Mouse (Mus musculus) mesoderm, embryonic 11.5 days (tissue): ENCODE measurements around the gene Rgp1.
"Not testable (repeated sequence)": the region's sequence is repeated elsewhere in the genome, so short reads cannot be mapped to it uniquely, and the experiment has no call there.

Source experiments
- DNase-seq: peaks from one replicate; pipeline ENCODE4 v3.0.0-alpha.2; 2012; ENCODE audit warnings: low read depth, low spot score

Rgp1 gene

DNA sequence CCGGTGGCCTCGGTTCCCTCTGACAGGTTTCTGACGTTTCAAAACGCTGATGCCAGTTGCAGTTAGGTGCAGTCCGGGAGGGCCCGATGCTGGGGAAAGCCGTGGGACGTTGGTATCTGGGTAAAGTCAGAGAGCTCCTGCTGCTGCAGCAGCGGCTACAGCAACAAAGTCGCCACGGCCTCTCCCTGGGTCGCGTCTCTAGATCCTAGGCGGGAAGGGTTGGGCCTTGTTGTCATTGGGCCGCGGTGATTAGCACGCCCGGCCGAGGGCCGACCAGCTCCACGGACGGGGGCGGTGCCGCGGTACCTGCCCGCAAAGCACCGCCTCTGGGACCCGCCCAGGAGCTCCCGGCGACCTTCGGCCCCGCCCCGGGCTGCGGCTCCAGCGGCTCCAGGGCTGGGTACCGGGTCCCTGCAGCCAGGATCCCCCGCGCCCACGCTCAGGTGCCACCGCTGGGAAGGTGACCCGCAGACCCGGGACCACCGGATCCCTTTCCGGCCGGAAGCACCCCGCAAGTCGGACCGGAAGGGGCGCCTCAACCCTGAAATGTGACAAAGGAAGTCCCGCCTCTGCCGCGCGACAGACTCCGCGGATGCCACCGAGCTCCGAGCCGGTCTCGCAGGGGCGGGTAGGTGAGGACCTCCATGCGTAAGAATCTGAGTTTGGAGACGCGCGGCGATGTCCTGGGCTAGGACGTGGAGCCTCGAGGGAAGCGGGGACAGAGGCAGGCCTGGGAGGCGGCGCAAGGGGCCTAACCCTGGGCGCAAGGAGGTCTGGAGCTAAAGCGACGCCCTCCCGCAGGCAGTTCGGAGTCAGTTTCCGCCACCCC, at the start of gene Rgp1, which contains the start of gene Gba2:
Gene Rgp1 (plus strand): TSS at position 340 of the 829 bp plus-strand sequence.
Gene Gba2 (minus strand): TSS at position 498 of the 829 bp plus-strand sequence.
- DNase-seq = peak; percentile 79

DNA sequence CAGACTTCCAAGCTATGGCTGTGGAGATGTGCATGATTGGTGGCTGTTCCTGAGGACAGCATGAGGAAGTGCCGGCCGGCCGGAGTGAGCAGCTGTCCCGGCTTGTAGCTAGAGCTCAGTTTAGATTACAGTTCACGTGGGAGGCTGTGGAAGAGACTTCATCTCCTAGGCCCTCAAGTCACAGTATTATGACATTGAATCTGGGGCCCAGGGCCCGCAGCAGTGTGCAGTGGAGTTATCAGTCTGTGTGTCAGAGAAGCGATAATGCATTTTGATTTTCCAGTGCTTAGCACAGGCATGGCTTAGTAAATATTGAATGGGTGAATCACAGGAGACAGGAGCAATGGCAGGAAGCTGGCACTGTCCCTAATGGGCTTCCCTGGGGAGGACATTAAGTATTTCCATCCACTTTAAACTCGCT, 48.4 kb upstream of the Rgp1 start:
- DNase-seq = no peak

DNA sequence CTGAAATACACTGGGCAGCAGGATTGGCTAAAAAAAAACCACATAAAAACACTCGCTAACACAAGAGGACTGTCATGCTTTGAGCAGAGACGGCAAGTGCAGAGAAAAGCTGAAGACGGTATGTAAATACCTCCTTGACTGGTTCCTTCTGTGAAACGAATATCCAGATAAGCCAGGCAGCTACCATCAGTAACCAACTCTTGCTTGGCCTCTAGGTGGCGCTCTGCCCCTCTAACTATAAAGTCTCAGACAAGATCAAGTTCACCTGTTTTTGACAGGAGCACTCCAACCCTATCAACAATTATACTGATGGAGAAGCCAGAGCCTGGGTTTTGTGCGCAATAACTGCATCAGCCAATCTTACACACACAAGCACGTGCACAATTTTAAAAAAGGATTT, 47.9 kb upstream of the Rgp1 start:
- DNase-seq = peak; percentile 80

DNA sequence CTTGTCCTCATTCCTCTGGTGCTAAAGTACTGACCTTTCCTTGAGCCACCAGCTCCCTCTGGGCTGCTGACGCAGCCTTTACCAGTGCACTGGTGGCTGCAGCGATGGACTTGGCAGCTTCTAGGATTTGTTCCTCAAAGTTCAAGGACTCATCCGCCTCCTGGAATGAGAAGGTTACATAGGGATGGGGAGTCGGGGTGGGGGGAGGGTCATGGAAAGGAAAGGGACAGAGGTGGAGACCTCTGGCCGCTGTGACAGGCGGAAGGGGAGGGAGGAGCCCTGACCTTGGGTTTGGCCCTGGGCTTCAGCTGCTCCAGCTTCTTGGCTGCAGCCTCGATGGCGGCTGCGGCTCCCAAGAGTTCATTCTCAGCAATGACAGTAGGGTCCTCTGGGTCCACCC, 45.2 kb upstream of the Rgp1 start:
- DNase-seq = no peak

DNA sequence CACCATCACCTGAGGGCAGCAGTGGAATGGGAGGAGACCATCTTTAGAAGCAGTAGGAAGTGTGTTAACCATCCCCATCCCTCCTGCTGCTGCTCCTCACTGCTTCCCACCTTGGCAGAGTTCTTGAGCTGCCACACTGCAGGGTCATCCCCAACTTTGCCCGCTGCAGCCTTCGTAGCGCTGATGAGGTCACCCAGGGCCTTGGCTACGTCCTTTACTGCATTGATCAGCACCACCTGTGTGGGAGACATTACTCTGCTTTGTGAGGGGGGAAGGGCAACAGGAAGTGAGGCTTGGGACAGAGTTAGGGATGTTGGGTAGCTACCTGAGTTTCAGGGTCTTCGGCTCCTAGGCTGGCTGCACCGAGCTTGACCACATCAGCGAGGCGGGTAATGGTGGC, 42.9 kb upstream of the Rgp1 start:
- DNase-seq = no peak

DNA sequence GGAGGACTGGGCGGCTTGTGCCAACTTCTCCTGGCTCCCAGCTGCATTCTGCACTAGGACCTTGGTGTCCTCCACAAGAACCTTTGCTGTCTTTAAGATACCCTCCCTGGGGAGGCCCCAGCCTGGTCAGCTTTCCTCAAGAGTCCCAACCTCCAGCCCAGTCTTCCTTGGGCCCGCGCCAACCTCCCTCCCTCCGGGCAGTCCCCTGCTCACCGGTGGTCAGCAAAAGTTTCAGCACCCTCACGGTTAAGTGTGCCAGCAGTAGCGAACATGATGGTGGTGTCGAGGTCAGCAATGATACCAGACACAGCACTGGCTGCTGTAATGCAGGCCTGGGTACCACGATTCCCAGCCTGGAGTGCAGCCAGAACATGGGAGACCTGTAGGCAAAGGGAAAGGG, 42.5 kb upstream of the Rgp1 start:
- no peak for DNase-seq

DNA sequence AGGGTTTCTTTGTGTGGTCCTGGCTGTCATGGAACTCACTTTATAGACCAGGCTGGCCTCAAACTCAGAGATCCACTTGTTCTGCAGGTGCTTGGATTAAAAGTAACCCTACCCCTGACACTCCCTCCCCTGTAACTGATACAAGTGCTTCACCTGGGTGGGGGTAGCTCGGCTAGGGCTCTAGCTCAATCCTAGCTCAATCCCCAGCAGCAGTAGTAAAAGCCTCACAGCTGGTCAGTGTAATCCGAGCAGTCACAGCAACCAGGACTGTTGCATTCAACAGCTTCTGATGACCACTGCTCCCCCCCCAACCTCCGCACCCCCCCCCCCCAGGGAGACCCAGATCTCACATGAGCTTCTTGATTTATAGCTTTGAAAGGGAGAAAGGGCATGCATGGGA, 36.5 kb upstream of the Rgp1 start:
- DNase-seq = no peak

DNA sequence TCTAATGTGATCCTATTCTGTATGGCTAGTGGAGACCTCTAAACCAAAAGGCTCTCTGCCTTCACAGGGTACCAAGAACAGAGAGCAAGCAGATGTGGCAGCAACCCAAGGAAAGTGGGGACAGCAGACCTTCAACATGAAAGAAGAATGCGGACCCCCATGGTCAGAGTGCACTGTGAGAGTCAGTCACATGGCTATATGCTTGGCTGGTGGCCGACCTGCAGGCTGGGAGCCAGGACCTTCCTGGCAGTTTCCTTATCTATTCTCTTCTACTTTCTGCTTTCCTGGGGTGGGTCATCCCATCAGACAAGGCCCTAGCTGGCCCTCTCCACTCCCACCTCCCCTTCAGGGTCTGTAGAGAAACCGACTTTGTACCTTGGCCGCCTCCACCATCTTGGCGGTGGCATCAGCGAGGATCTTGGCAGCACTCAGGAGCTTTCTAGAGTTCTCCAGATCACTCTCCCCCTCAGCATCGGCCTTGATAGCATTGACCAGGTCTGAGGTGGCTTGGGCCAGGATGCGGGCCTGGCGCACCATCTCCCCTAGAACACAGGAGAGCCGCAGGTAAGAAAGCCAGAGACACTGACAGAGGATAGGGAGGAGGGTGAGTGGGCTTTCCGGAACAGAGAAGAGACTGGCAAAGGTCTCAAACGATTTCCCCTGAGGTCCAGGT, 32.0 kb upstream of the Rgp1 start:
- no peak for DNase-seq

DNA sequence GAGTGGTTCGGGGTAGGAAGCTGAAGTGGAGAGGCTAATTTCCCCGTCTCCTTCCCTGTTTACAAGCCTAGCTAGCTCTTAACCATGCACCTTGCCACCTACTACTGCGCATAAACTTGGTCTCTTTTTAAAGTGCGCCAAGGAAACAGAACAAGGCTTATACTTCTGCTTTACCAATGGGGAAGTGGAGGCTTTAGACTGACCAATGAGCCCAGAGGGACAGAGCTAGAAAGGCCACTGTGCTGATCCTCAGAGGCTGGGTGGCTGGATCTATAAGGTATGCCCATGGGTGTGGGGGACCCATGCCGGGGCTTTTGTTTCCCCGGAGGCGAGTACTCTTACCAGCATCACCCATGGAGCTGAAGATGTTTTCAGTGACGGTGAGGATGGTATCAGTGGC, 31.4 kb upstream of the Rgp1 start:
- DNase-seq = no peak

DNA sequence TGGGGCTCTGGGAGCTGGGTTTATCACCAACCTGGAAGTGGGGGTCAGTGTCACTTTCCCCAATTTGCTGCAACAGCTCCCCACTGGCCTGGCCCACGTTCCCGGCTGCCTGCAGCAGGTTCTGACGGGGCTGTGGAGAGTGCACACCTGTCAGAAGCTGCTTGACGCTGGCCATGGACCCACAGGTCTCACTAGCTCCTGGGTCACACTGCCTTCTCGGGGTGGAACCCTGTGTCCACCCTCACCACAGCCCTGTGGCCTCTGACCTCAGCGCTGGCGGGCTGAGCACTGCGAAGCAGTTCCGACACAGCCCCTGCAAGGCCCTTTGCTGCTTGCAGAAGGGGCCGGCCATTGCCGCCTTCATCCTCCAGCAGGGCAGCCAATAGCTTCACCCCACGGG, 29.5 kb upstream of the Rgp1 start:
- no peak for DNase-seq

DNA sequence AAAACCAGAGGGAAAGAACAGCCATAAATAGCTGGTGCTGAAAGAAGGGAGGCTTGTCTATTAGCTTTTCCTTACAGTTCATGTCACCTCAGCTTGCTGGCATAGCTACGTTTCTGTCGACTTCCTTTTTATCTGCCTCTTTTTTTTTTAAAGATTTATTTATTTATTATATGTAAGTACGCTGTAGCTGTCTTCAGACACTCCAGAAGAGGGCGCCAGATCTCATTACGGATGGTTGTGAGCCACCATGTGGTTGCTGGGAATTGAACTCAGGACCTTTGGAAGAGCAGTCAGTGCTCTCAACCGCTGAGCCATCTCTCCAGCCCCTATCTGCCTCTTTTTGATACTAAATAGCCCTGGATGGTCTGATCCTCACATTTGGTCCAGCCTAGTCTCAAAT, 26.7 kb upstream of the Rgp1 start:
- DNase-seq = not testable (repeated sequence)

DNA sequence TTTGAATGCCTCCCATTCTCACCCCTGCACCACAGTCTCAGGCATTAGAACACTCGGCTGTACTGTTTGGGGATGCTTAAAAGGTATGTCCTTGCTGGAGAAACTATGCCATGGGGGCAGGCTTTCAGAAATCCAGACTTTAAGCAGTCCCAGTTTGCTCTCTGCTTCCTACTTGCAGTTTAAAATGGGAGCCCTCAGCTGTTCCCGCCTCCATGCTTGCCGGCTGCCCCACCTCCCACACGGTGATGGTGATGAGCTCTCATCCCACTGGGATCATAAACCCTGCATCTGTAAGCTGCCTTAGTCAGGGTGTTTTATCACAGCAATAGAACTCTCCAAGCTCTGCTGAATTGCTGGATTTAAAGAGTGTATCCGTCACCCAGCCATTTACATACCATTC, 26.1 kb upstream of the Rgp1 start:
- no peak for DNase-seq

DNA sequence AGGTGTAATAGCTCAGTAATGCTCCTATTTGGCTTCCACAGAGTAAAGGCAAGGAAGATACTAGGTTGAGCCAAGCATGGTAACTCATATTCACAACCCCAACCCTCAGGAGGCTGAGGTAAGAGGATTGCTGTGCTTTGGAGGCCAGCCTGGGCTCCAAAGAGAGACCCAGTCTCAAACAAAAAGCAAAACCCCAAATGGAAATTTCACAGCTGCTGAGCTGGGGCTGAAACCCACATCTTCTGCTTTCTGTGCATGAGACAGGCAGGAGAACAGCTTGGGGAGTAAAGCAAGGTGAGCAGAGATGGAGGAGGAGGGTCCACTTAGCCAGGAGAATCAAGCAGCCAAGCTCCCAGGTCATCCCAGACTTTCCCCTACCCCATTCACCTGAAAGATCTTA, 24.6 kb upstream of the Rgp1 start:
- DNase-seq = no peak

DNA sequence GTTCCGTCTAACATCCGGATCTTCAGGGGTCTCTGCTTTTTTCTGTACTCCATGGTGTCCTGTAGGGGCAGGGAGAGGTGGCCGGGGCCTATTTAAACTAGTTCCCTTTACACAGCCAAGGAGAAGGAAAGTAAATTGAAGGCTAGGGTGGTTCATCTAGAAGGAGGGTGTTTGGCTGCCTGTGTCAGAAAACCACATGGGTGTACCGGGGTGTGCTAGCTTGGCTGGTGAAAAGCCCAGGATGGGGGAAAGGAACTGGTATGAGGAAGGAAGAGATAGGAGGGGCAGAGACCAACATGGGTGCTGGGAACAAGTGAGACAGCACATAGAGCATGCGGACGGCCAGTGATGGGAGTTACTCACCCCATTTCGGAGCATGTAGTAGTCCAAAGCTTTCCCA, 22.6 kb upstream of the Rgp1 start:
- DNase-seq = no peak

DNA sequence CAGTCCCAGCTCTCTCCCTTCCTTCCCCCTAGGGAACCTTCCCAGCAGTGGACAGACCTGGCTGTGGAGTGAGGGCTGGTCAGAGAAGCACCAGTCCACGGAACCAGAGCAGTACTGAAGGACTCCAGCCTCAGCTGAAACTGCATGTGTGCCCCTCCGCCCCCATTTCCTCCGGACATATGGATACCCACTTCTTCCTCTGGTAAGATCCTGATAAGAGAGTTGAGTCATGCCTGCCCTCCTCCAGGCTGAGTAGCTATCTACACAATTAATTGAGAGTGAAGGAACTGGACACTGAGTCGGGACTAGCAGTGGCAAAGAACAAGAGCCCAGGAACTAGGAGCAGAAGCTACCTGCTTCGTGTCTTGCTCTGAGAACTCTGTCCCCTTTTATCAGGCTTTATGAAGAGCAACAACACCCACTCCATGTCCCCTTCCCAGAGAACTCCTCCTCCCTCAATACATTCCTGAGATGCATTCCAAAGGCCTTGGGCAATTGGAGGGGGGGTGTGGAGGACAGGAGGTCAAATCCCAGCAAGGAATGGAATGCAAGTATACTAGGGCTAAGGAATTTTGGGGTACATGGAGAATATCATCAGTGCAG, 20.4 kb upstream of the Rgp1 start:
- peak; percentile 79 for DNase-seq

DNA sequence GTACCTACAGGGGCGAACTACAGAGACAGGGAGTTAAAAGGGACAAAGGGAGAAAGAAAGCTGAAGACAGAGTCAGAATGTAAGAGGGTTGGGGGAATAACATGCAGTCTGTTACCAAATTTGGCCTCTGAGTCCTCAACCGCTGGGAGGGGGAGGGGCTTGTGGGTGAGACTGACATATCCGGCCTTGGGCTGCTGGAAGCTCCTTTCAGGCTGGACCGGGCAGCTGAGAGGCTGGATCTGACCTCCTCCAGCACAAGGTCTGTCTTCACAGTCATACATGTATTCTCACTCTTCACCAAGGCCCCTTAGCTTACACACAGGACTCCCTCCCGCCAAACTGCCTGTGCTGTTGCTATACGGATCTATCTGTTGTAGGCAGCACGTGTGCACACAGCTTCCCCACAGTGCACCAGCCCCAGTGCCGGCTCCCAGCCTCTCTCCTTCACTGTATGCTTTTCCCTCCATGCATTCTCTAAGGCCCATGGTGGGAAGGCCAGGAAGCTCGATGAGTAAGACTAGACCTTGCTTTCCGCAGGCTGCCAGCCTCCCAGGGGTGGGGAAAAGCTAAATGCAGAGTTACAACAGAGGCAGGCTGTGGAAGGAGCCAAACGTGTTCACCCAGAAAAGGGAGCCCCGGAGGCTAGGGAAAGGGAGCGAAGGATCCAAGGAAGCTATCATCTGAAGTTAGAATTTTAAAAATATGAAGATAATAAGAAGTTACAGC, 19.7 kb upstream of the Rgp1 start:
- peak; percentile 66 for DNase-seq

DNA sequence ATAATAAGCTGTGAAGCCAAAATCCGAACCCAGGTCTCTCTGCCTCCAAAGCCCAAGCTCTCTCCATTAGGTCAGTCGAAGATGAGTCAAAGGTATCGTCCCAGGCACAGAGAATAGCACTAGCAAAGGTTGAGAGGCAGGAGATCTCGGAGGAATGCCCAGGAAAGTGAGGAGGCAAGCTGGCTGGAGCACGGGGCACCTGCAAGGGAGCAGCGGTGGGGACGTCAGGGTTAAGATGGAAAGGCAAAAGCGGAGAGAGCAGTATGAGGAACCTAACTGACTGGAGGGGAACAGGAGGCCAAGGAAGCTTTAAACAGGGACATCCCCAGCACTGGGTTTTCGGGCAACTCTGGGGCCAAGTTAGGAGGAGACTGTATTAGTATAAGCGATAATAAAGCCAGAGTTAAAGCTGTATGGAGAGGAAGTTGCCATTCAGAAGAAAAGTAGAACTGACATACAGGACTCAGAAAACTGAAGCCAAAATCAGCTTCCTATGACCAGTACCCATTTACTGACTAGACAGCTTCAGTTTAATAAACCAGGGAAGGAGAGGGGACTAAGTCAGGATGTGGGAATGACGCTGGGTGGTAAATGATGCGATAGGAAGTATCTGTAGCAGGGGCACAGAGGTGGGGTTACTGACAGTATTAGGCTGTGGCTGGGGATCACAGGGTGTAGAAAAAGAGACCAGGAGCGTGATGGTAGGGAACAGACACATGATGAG, 18.8 kb upstream of the Rgp1 start:
- DNase-seq = no peak

DNA sequence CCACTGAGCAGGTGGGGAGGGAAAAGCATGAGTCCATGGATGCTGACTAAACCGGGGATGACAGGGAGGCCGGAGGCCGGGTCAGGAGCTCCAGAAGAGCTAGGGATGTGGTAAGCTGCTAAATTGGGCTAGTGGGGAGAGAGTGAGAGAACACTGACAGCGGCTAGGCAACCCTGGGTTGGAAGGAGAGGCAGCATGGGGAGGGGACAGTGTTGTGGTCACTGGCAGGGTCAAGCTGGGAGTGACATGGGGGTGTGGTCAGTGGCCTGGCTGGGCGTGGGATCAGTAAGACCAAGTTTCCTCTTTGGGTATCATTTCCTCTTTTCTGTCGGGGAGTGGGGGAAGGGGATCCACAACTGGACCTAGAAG, 18.3 kb upstream of the Rgp1 start:
- no peak for DNase-seq

DNA sequence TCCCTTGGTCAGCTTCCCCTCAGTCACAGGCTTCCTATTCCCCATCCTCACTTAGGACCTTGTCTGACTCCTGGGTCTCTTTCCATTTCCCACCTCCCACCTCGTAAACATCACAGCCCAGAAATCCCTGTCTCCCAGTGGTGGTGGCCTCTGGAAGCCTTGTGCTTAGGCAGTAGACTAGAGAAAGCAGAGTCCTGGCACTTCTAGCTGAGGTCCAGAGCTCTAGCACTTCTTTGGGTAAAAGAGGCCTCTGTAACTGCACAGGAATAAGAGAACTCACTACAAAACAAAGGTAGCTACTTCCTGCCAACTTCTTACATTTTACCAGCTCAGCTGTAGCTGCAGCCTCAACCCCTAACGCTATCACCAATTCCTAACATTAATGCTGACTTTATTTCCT, 17.5 kb upstream of the Rgp1 start:
- DNase-seq = no peak

DNA sequence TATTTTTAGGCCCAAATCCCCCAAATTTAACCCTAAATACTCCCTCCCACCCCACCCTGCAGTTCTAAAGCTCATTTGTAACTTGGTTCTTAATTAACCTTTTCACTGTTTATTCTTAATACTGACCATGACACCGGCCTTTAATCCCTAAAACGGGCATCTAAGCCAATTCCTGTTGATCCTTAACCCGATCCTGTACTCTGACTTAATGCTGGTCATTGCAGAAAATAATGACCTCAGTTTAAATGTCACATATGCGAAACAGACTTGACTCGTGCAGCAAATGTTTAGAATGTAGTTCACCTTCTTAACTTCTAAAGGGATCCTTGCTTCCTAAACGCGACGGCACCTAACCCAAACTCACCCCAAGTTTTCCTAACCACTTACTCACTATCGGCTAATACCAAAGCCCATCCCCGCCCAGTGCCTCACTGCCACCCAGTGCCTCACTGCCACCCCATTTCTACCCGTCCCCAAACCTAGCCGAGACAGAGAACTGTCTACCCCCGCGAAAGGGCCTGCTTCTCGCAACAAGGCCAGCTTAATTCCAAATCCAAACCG, 17.0 kb upstream of the Rgp1 start:
- no peak for DNase-seq
